Mouse (Mus musculus): ENCODE measurements around the gene Psmd14. TPM values are rescaled to one million over a fixed set of nuclear protein-coding genes. Genes with fewer than 3 reads are reported as not detected.

Psmd14 gene
- 5.2 and 7.8 TPM in 2 replicates for polyA plus RNA-seq (2012; rRNA removed)

- peak; percentile 73 to 78 for DNase-seq (ENCODE audit: low read depth in 1 of 2, low spot score in 2 of 2)
- Histone ChIP-seq H3K4me1 (ENCODE audit: control insufficient read depth, insufficient read depth, insufficient read length) (peaks cover 7% of the 10 kb centered on the region), H3K4me3 (ENCODE audit: extremely low read depth, insufficient read depth, insufficient read length) (peak within 1 kb of the TSS; percentile 99), H3K27me3 (ENCODE audit: control insufficient read depth, insufficient read depth, low read length) (no peaks in the 10 kb centered on the region), H3K36me3 (ENCODE audit: control insufficient read depth, insufficient read depth, low read length) (no peaks in the 10 kb centered on the region), H3K27ac (ENCODE audit: insufficient read depth, low read length) (peak within 1 kb of the TSS; percentile 87)
- 7% methylated on average over 48 of the region's 52 CpGs for WGBS
- TF ChIP-seq CTCF (IDR thresholded peaks at IDR 0.05; ENCODE audit: extremely low read depth, insufficient read depth, insufficient read length, insufficient replicate concordance): no peak
- TF ChIP-seq POLR2A (IDR thresholded peaks at IDR 0.05; ENCODE audit: low read depth, low read length): peak; percentile 3; the same call in 1 of the 2 replicates
Measured at GRCm38 (mm10) chr2:61711108-61712040, at the start of gene Psmd14. Gene Psmd14 (plus strand): TSS chr2:61711694.

GRCm38 (mm10) chr2:61662833-61663232, 48.7 kb upstream of the Psmd14 start:
- H3K4me1 ChIP-seq (ENCODE audit: control insufficient read depth, insufficient read depth, insufficient read length): no peaks in the 10 kb centered on the region
- TF ChIP-seq POLR2A (IDR thresholded peaks at IDR 0.05; ENCODE audit: low read depth, low read length) (no peak), CTCF (IDR thresholded peaks at IDR 0.05; ENCODE audit: extremely low read depth, insufficient read depth, insufficient read length, insufficient replicate concordance) (no peak)
- WGBS: 88% methylated on average over 10 of the region's 10 CpGs
- no peaks in the 10 kb centered on the region for H3K36me3 ChIP-seq (ENCODE audit: control insufficient read depth, insufficient read depth, low read length)
- H3K27ac ChIP-seq (ENCODE audit: insufficient read depth, low read length): no peak overlapping the region
- no peak for DNase-seq (ENCODE audit: low read depth in 1 of 2, low spot score in 2 of 2)
- H3K27me3 ChIP-seq (ENCODE audit: control insufficient read depth, insufficient read depth, low read length): no peaks in the 10 kb centered on the region
- no peak overlapping the region for H3K4me3 ChIP-seq (ENCODE audit: extremely low read depth, insufficient read depth, insufficient read length)

GRCm38 (mm10) chr2:61663573-61664241, 47.8 kb upstream of the Psmd14 start:
- Histone ChIP-seq H3K27ac (ENCODE audit: insufficient read depth, low read length) (no peak overlapping the region), H3K4me3 (ENCODE audit: extremely low read depth, insufficient read depth, insufficient read length) (no peak overlapping the region), H3K27me3 (ENCODE audit: control insufficient read depth, insufficient read depth, low read length) (no peaks in the 10 kb centered on the region), H3K4me1 (ENCODE audit: control insufficient read depth, insufficient read depth, insufficient read length) (no peaks in the 10 kb centered on the region), H3K36me3 (ENCODE audit: control insufficient read depth, insufficient read depth, low read length) (no peaks in the 10 kb centered on the region)
- no peak for DNase-seq (ENCODE audit: low read depth in 1 of 2, low spot score in 2 of 2)
- 77% methylated on average over 10 of the region's 10 CpGs for WGBS
- TF ChIP-seq POLR2A (IDR thresholded peaks at IDR 0.05; ENCODE audit: low read depth, low read length) (no peak), CTCF (IDR thresholded peaks at IDR 0.05; ENCODE audit: extremely low read depth, insufficient read depth, insufficient read length, insufficient replicate concordance) (no peak)

GRCm38 (mm10) chr2:61667420-61667819, 44.1 kb upstream of the Psmd14 start:
- no peaks in the 10 kb centered on the region for H3K36me3 ChIP-seq (ENCODE audit: control insufficient read depth, insufficient read depth, low read length)
- WGBS: 81% methylated on average over 7 of the region's 7 CpGs

GRCm38 (mm10) chr2:61668260-61668659, 43.2 kb upstream of the Psmd14 start:
- no peak overlapping the region for H3K27ac ChIP-seq (ENCODE audit: insufficient read depth, low read length)
- no peak overlapping the region for H3K4me3 ChIP-seq (ENCODE audit: extremely low read depth, insufficient read depth, insufficient read length)
- peak; percentile 12 to 63 for DNase-seq (ENCODE audit: low read depth in 1 of 2, low spot score in 2 of 2)
- no peaks in the 10 kb centered on the region for H3K27me3 ChIP-seq (ENCODE audit: control insufficient read depth, insufficient read depth, low read length)
- WGBS: 32% methylated on average over 4 of the region's 4 CpGs
- H3K36me3 ChIP-seq (ENCODE audit: control insufficient read depth, insufficient read depth, low read length): no peaks in the 10 kb centered on the region
- no peaks in the 10 kb centered on the region for H3K4me1 ChIP-seq (ENCODE audit: control insufficient read depth, insufficient read depth, insufficient read length)
- no peak for TF ChIP-seq POLR2A (IDR thresholded peaks at IDR 0.05; ENCODE audit: low read depth, low read length)
- peak; percentile 52; the same call in 1 of the 2 replicates for TF ChIP-seq CTCF (IDR thresholded peaks at IDR 0.05; ENCODE audit: extremely low read depth, insufficient read depth, insufficient read length, insufficient replicate concordance)

More at GRCm38 (mm10) chr2:61667420-61667819, 44.1 kb upstream of the Psmd14 start:
- Histone ChIP-seq H3K27ac (ENCODE audit: insufficient read depth, low read length) (no peak overlapping the region), H3K4me3 (ENCODE audit: extremely low read depth, insufficient read depth, insufficient read length) (no peak overlapping the region), H3K4me1 (ENCODE audit: control insufficient read depth, insufficient read depth, insufficient read length) (no peaks in the 10 kb centered on the region), H3K27me3 (ENCODE audit: control insufficient read depth, insufficient read depth, low read length) (no peaks in the 10 kb centered on the region)
- TF ChIP-seq CTCF (IDR thresholded peaks at IDR 0.05; ENCODE audit: extremely low read depth, insufficient read depth, insufficient read length, insufficient replicate concordance): no peak
- no peak for TF ChIP-seq POLR2A (IDR thresholded peaks at IDR 0.05; ENCODE audit: low read depth, low read length)
- no peak for DNase-seq (ENCODE audit: low read depth in 1 of 2, low spot score in 2 of 2)

- TF ChIP-seq POLR2A (IDR thresholded peaks at IDR 0.05; ENCODE audit: low read depth, low read length) (no peak), CTCF (IDR thresholded peaks at IDR 0.05; ENCODE audit: extremely low read depth, insufficient read depth, insufficient read length, insufficient replicate concordance) (no peak)
- DNase-seq (ENCODE audit: low read depth in 1 of 2, low spot score in 2 of 2): no peak
- 85% methylated on average over 3 of the region's 3 CpGs for WGBS
- Histone ChIP-seq H3K27ac (ENCODE audit: insufficient read depth, low read length) (no peak overlapping the region), H3K36me3 (ENCODE audit: control insufficient read depth, insufficient read depth, low read length) (no peaks in the 10 kb centered on the region), H3K4me3 (ENCODE audit: extremely low read depth, insufficient read depth, insufficient read length) (no peak overlapping the region), H3K27me3 (ENCODE audit: control insufficient read depth, insufficient read depth, low read length) (no peaks in the 10 kb centered on the region), H3K4me1 (ENCODE audit: control insufficient read depth, insufficient read depth, insufficient read length) (no peaks in the 10 kb centered on the region)
Measured at GRCm38 (mm10) chr2:61674555-61674954, 36.9 kb upstream of the Psmd14 start.

All from spleen, adult 2 months (tissue).